Mouse (Mus musculus) liver, postnatal 0 days (tissue): ENCODE results near the gene Hormad2.

Source experiments
- CTCF ChIP-seq: sonication (generic); IDR thresholded peaks from 2 replicates; pipeline ENCODE4 v1.5.1; 2016; ENCODE audit warnings: antibody characterized with exemption, low read depth
- EP300 ChIP-seq: IDR thresholded peaks from 2 replicates; pipeline ENCODE4 v1.6.1; 2016; ENCODE audit warnings: antibody characterized with exemption, low read depth, mild to moderate bottlenecking

- TF ChIP-seq CTCF (no peak), EP300 (no peak)
Observed at GRCm38 (mm10) chr11:4309613-4310012, 131.3 kb downstream of the Hormad2 start.
